Mouse (Mus musculus) lung, embryonic 15.5 days (tissue): ENCODE measurements around the gene Lrrc51. TPM values are rescaled to one million over a fixed set of nuclear protein-coding genes. Genes with fewer than 3 reads are reported as not detected.
"Not testable (repeated sequence)": the region's sequence is repeated elsewhere in the genome, so short reads cannot be mapped to it uniquely, and the experiment has no call there.

Source experiments
- ATAC-seq: fragments of 200-750 bp; cut with Nextera tagmentation; 2 replicates; pipeline ENCODE4 v1.8.0; 2017; ENCODE audit warnings: moderate number of reproducible peaks, borderline replicate concordance; ENCODE audit not compliant: low FRiP score, low TSS enrichment; ENCODE audit errors: extremely low read depth
- H3K27ac ChIP-seq: fragments of 300-500 bp; sonication (generic); 2 replicates; pipeline ENCODE4 v1.5.1; 2015; ENCODE audit warnings: moderate library complexity, mild to moderate bottlenecking, inconsistent platforms
- H3K27me3 ChIP-seq: fragments of 300-500 bp; sonication (generic); 2 replicates; pipeline ENCODE4 v1.6.1; 2015; ENCODE audit warnings: inconsistent platforms
- H3K36me3 ChIP-seq: fragments of 300-500 bp; sonication (generic); 2 replicates; pipeline ENCODE4 v1.6.1; 2015; ENCODE audit warnings: inconsistent platforms
- H3K4me1 ChIP-seq: fragments of 300-500 bp; sonication (generic); 2 replicates; pipeline ENCODE4 v1.6.1; 2015; ENCODE audit warnings: inconsistent platforms
- H3K4me2 ChIP-seq: fragments of 300-500 bp; sonication (generic); 2 replicates; pipeline ENCODE4 v1.6.1; 2015; ENCODE audit warnings: inconsistent platforms, mild to moderate bottlenecking, moderate library complexity
- H3K4me3 ChIP-seq: fragments of 300-500 bp; sonication (generic); 2 replicates; pipeline ENCODE4 v1.5.1; 2015; ENCODE audit warnings: mild to moderate bottlenecking, inconsistent platforms
- H3K9ac ChIP-seq: fragments of 300-500 bp; sonication (generic); 2 replicates; pipeline ENCODE4 v1.6.1; 2015; ENCODE audit warnings: inconsistent platforms
- H3K9me3 ChIP-seq: fragments of 300-500 bp; sonication (generic); 2 replicates; pipeline ENCODE4 v1.6.1; 2016; ENCODE audit warnings: inconsistent platforms
- WGBS: fragments of 180-500 bp; shearing (Covaris S2); methylation state at CpG from one replicate; pipeline ENCODE4 v1.1.7; 2015; 5-methylcytosine and 5-hydroxymethylcytosine counted together
- polyA plus RNA-seq: library from polyadenylated mRNA; unstranded; fragments of >200 nt; fragmentation: Nextera tagmentation; extraction: Ambion mirVana; gene quantifications from 2 replicates; pipeline ENCODE4 v1.2.1, GENCODE M21; 2015

The Lrrc51 gene
- polyA plus RNA-seq, 1 experiment from 2014 or later: 11.8 TPM

DNA sequence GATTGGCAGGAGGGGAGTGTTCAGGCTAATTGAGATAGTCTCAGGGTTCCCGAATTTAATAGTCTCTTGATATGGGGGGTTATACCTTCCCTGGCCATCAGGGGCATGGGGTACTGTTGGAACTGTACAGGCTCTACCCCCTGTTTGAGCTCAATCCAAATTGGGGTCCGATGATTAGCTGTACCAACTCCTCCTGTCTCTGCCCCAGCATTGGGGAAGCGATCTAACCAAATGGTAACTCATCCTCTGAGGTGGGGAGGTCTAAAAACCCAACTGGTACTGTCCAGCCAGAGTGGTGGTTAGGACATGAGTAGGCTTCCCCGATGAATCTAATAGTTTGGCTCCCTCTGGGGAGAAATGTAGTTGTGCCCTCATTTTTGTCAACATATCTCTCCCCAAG is 3.3 kb upstream of the Lrrc51 start:
- H3K9me3 ChIP-seq: no peaks in the 10 kb centered on the region
- no peak overlapping the region for H3K9ac ChIP-seq
- no peak overlapping the region for H3K4me2 ChIP-seq
- H3K36me3 ChIP-seq: no peaks in the 10 kb centered on the region
- H3K27ac ChIP-seq: no peak overlapping the region
- ATAC-seq: no peak
- H3K4me1 ChIP-seq: peaks cover 18% of the 10 kb centered on the region
- no peak overlapping the region for H3K4me3 ChIP-seq
- no peaks in the 10 kb centered on the region for H3K27me3 ChIP-seq
- WGBS: 95% methylated on average over 4 of the region's 4 CpGs

DNA sequence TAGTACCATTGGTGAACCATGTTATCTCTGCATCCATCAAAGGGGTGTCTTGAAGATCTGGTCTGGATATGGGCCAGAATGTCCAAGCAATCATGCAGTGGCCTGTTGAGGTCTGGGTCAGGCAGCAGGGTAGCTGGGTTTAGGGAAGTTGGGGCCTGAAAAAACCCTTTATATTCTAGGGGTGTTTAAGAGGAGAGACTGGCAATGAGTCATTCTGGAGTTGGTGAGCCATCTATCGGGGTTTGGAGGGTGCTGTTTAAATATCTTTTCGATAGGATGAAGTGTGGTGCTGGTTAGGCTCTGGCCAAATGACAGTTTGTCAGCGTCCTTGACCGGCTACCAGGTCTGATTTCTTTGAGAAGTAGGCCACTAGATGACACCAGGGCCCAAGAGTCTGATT is 2.3 kb upstream of the Lrrc51 start:
- Histone ChIP-seq H3K27ac (no peak overlapping the region), H3K4me1 (peaks cover 18% of the 10 kb centered on the region), H3K36me3 (no peaks in the 10 kb centered on the region), H3K9me3 (no peaks in the 10 kb centered on the region), H3K27me3 (no peaks in the 10 kb centered on the region), H3K4me2 (no peak overlapping the region), H3K4me3 (no peak overlapping the region), H3K9ac (0 out of 2 replicates have a peak overlapping the region, but pooled peaks have one; percentile 8)
- WGBS: 89% methylated on average over 4 of the region's 4 CpGs
- ATAC-seq: no peak

- Histone ChIP-seq H3K9me3 (no peaks in the 10 kb centered on the region), H3K9ac (peak overlapping the region; percentile 67), H3K4me2 (peak overlapping the region; percentile 72), H3K36me3 (no peaks in the 10 kb centered on the region), H3K4me1 (peaks cover 18% of the 10 kb centered on the region), H3K27me3 (no peaks in the 10 kb centered on the region), H3K27ac (peak overlapping the region; percentile 79), H3K4me3 (peak overlapping the region; percentile 58)
- 3% methylated on average over 15 of the region's 15 CpGs for WGBS
- peak; percentile 41; the same call in 1 of the 2 replicates for ATAC-seq
These were observed 395 bp downstream of the Lrrc51 start for GRCm38 (mm10) chr7:101933300-101933699.

GRCm38 (mm10) chr7:101932551-101932950 is 1.1 kb downstream of the Lrrc51 start:
- H3K9ac ChIP-seq: peak overlapping the region; percentile 67; the same call in 1 of the 2 replicates
- H3K4me1 ChIP-seq: peaks cover 18% of the 10 kb centered on the region
- H3K4me2 ChIP-seq: peak overlapping the region; percentile 72
- no peaks in the 10 kb centered on the region for H3K27me3 ChIP-seq
- no peaks in the 10 kb centered on the region for H3K9me3 ChIP-seq
- WGBS: 64% methylated on average over 1 of the region's 1 CpGs
- no peaks in the 10 kb centered on the region for H3K36me3 ChIP-seq
- H3K27ac ChIP-seq: 0 out of 2 replicates have a peak overlapping the region, but pooled peaks have one; percentile 23
- ATAC-seq: no peak
- H3K4me3 ChIP-seq: peak overlapping the region; percentile 58

DNA sequence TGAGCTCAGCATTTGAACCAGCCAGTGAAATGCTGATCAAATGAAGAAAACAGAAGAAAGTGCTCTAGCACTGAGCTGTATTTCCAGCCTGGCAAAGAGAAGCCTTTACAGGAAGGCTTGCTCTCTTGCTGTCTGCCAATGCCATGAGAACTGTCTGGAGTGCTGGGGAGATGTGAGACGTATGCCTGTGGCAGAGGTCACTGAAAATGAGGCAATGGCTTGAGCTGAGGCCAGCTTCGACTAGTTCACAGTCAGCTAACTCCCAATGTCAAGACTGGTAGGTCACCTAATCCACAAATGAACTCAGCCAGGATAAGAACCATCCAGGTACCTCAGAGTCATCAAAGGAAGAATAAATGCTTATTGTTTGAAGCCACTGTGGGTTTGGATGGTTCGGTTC is 5.6 kb downstream of the Lrrc51 start:
- Histone ChIP-seq H3K36me3 (no peaks in the 10 kb centered on the region), H3K9ac (no peak overlapping the region), H3K4me2 (no peak overlapping the region), H3K9me3 (no peaks in the 10 kb centered on the region), H3K4me3 (no peak overlapping the region), H3K27ac (no peak overlapping the region), H3K27me3 (no peaks in the 10 kb centered on the region), H3K4me1 (peaks cover 9% of the 10 kb centered on the region)
- 69% methylated on average over 3 of the region's 3 CpGs for WGBS
- ATAC-seq: no peak

DNA sequence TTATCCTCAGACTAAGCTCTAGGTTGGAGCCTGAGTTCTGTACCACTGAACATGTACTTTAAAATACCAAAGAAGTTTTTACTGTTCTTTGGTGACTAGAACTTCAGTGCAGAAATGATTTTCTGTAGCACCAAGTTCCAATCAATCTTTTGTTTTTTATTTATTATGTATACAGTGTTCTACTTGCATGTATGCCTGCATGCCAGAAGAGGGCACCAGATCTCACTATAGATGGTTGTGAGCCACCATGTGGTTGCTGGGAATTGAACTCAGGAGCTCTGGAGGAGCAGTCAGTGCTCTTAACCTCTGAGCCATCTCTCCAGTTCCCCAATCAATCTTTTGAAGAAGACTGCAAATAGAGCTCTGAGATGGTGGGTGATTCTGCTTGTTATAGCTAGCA is 7.8 kb downstream of the Lrrc51 start:
- not testable (repeated sequence) for H3K4me2 ChIP-seq

DNA sequence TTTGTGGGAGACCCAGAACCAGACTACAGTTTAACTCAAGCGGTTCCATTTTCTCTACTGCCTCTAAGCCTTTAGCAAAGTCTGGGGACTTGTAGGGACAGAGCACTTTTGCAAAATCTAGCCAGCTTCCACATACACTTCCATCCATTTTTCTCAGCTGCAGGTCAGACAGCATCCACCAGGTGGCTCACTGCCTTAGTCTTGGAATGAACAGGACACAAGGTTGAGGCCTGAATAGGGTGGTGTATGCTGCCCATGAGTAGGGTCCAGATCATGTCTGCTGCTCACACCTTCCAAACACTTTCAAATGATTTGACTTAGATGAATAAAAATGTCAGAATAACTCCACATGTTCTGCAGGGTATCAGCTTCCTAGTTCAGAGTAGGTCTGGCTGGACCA is 15.6 kb downstream of the Lrrc51 start:
- 13% methylated on average over 1 of the region's 1 CpGs for WGBS
- Histone ChIP-seq H3K4me3 (no peak overlapping the region), H3K27ac (no peak overlapping the region), H3K9ac (no peak overlapping the region), H3K27me3 (no peaks in the 10 kb centered on the region), H3K4me1 (no peaks in the 10 kb centered on the region), H3K9me3 (no peaks in the 10 kb centered on the region), H3K36me3 (peaks cover 13% of the 10 kb centered on the region), H3K4me2 (no peak overlapping the region)
- ATAC-seq: peak; percentile 67; the same call in 1 of the 2 replicates

More for the DNA sequence above, 7.8 kb downstream of the Lrrc51 start:
- not testable (repeated sequence) for H3K4me3 ChIP-seq, ATAC-seq, H3K9me3 ChIP-seq, H3K27ac ChIP-seq, H3K36me3 ChIP-seq, H3K9ac ChIP-seq, H3K4me1 ChIP-seq, H3K27me3 ChIP-seq

GRCm38 (mm10) chr7:101911982-101912381 is 21.7 kb downstream of the Lrrc51 start:
- Histone ChIP-seq H3K4me2 (no peak overlapping the region), H3K27me3 (no peaks in the 10 kb centered on the region), H3K9ac (no peak overlapping the region), H3K27ac (no peak overlapping the region), H3K4me3 (no peak overlapping the region), H3K36me3 (peaks cover 48% of the 10 kb centered on the region), H3K9me3 (no peaks in the 10 kb centered on the region), H3K4me1 (peaks cover 12% of the 10 kb centered on the region)
- ATAC-seq: no peak
- 61% methylated on average over 3 of the region's 3 CpGs for WGBS

DNA sequence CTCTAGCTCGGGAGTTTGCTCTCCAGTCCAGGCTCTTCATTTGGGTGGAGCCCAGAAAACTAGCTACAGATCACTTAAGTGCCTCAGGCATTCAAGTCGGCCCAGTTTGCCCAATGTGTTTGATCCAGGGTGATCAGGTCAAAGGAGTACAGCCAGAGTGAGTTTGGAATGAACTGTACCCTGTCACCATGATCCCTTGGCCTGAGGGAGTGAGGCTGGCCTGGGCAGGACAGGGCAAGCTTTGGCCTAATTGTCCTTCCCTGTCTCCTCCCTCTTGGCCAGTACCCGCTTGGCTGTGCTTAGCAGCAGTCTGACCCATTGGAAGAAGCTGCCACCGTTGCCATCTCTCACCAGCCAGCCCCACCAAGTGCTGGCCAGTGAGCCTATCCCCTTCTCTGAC is 23.6 kb downstream of the Lrrc51 start:
- H3K4me1 ChIP-seq: peaks cover 22% of the 10 kb centered on the region
- no peaks in the 10 kb centered on the region for H3K9me3 ChIP-seq
- H3K4me3 ChIP-seq: no peak overlapping the region
- 84% methylated on average over 4 of the region's 4 CpGs for WGBS
- H3K36me3 ChIP-seq: peaks cover 48% of the 10 kb centered on the region
- no peak overlapping the region for H3K9ac ChIP-seq
- H3K27me3 ChIP-seq: no peaks in the 10 kb centered on the region
- H3K27ac ChIP-seq: no peak overlapping the region
- H3K4me2 ChIP-seq: no peak overlapping the region
- ATAC-seq: no peak

GRCm38 (mm10) chr7:101908367-101908766 is 25.3 kb downstream of the Lrrc51 start:
- ATAC-seq: no peak
- Histone ChIP-seq H3K27ac (no peak overlapping the region), H3K9ac (peak overlapping the region; percentile 8; the same call in 1 of the 2 replicates), H3K4me1 (peaks cover 24% of the 10 kb centered on the region), H3K9me3 (no peaks in the 10 kb centered on the region), H3K36me3 (peaks cover 38% of the 10 kb centered on the region), H3K27me3 (no peaks in the 10 kb centered on the region), H3K4me2 (no peak overlapping the region), H3K4me3 (no peak overlapping the region)
- WGBS: 72% methylated on average over 4 of the region's 4 CpGs

DNA sequence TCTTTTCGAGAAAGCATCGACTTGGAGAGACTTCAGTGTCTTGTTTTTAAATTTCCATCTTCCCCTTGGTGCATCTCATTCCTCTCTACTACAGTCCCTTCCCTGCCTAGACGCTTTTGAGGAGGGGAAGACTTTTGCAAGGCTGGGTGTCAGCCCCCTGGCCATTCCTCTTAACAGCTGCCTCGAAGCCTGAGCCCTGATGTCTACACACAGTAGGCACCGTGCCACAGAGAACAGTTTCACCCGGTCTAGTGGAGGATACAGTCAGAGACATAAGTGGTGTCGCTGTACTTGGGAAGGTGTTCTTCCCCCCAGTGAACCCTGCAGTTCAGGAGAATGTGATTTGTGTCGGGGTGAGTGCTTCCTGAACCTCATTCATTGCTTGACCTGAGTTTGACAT is 27.0 kb downstream of the Lrrc51 start:
- H3K9me3 ChIP-seq: no peaks in the 10 kb centered on the region
- ATAC-seq: no peak
- 58% methylated on average over 8 of the region's 8 CpGs for WGBS
- peak overlapping the region; percentile 98 for H3K27ac ChIP-seq
- H3K4me3 ChIP-seq: peak overlapping the region; percentile 86
- peak overlapping the region; percentile 64 for H3K4me2 ChIP-seq
- peak overlapping the region; percentile 96 for H3K9ac ChIP-seq
- peaks cover 24% of the 10 kb centered on the region for H3K4me1 ChIP-seq
- H3K36me3 ChIP-seq: peaks cover 21% of the 10 kb centered on the region
- no peaks in the 10 kb centered on the region for H3K27me3 ChIP-seq

- Histone ChIP-seq H3K27me3 (no peaks in the 10 kb centered on the region), H3K4me2 (peak within 1 kb of the TSS; percentile 86), H3K9me3 (no peaks in the 10 kb centered on the region), H3K36me3 (peaks cover 17% of the 10 kb centered on the region), H3K4me1 (peaks cover 24% of the 10 kb centered on the region), H3K27ac (peak within 1 kb of the TSS; percentile 98), H3K4me3 (peak within 1 kb of the TSS; percentile 86), H3K9ac (peak within 1 kb of the TSS; percentile 96)
- 8% methylated on average over 11 of the region's 11 CpGs for WGBS
- no peak for ATAC-seq
These were observed 27.4 kb downstream of the Lrrc51 start, which contains the start of gene Tomt for GRCm38 (mm10) chr7:101906287-101906681. Gene Tomt (minus strand): TSS chr7:101906359.
